Mouse (Mus musculus) lung, postnatal 0 days (tissue): ENCODE measurements around the gene Znrf2.

Experiments used
- CTCF ChIP-seq: IDR thresholded peaks from 2 replicates; pipeline ENCODE4 v1.5.1; 2016; ENCODE audit warnings: antibody characterized with exemption, mild to moderate bottlenecking
- EP300 ChIP-seq: IDR thresholded peaks from 2 replicates; pipeline ENCODE4 v1.6.1; 2016; ENCODE audit warnings: antibody characterized with exemption, mild to moderate bottlenecking, control low read depth

GRCm38 (mm10) chr6:54793853-54794252 lies 22.9 kb upstream of the Znrf2 start:
- TF ChIP-seq CTCF = no peak
- no peak for TF ChIP-seq EP300
